Mouse (Mus musculus) thymus, postnatal 4 days (tissue): Measurements from ENCODE around the gene Dock11.

ENCODE experiments used
- DNase-seq: peaks from one replicate; pipeline ENCODE4 v3.0.0; 2021

Gene Dock11

DNA sequence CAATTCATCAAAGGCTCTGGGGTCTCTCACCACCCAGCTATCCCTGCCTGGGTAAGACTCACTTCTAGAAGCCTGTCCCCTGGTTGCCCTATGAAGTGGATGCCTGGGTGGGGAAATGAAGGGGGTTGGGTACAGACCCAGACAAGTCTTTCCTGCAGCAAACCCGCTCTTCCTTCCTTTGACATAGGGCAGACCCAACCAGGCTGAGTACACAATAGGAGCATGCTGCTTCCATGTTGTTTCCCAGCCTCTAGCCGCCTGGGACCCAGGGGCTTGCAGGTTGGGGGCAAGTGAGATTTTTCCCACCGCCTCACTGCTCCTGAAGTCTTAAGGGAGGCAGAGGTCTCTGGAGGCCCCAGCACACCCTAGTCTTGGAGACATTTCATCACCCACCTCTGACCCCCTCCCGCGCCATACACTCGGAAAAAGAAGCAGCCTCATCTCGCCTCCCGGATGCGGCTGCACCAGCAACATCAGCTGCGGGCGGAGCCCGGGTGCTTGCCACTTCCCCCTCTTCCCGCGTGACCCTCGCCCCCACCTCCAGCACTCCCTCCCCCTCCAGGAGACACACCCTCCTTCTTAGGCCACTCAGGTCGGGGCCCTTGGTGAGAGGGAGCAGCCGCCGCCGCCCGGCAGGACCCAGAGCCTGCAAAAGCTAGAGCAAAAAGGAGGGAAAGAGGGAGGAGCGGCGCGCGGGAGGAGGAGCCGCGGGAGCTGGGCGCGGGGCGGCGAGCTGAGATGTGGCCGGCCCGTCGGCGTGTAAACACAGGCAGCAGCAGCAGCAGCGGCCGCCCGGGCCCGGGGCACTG, at the start of gene Dock11:
TSS of gene Dock11 (plus strand) at position 746 of the 809 bp plus-strand sequence.
- peak; percentile 80 for DNase-seq

DNA sequence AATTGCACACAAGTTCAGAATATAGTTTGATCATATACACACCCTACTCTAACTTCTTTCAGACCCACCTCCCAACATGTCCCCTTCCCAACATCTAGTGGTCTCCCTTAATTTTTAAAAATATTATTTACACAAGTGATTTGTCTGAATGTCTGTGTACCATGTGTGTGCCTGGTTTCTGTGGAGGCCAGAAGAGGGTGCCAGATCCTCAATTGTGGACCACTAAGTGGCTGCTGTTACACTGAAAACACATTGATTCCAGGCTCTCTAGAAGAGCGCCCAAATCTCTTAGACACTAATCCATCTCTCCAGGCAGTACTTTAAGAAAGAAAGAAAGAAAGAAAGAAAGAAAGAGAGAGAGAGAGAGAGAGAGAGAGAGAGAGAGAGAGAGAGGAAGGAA, 8.9 kb upstream of the Dock11 start:
- DNase-seq: peak; percentile 48

DNA sequence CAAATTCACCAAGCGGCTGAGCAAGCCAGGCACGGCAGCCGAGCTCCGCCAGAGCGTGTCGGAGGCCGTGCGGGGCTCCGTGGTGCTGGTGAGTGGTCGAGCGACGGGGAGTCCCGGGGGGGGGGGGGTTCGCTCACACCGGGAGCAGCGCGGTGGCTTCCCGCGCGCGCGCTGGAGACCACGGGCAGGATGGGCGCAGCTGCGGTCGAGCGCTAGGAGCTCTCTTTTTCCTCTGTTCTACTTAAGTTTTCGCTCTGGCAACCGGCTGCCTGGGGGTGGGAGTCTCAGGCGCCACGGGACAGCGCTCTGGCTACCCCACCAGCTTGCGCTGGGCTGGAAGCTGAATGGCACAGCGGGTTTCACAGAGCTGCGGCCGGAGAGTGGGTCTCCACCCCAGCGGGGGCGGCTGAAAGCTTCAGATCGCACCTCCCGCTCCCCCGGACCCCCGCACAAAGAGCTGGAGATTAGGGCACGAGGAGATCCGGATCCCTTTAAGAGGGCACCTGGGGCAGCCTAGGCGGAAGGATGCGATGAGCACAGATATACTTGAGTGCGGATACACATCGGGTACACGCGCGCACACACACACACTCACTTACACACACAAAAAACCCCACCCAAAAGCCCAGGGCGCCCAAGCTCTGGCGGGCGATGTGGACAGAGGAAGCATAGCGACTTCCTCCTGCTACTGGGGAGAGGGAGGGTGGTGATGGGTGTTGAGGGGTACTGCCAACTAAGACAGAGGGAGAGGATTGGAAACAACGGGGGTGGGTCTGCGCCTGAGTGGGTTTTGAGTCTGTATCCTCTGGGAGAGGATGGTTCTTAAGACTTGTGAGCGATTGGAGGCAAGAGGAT, 540 bp downstream of the Dock11 start:
- DNase-seq: peak; percentile 60

DNA sequence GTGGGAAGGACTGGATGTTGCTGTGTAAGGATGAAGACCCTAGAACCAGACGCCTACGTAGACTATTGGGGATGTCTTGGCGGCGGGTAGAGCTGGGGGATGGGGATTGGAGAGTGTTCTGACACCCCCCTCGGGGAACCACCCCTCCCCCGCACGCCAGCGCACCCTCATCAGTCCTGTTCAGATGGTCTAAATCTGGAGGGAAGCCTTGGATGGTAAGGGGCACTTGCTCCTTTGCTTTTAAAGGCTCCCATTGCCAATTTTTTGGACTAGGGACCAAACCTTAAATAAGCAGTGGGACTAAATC, 1.1 kb downstream of the Dock11 start:
- DNase-seq: peak; percentile 59

DNA sequence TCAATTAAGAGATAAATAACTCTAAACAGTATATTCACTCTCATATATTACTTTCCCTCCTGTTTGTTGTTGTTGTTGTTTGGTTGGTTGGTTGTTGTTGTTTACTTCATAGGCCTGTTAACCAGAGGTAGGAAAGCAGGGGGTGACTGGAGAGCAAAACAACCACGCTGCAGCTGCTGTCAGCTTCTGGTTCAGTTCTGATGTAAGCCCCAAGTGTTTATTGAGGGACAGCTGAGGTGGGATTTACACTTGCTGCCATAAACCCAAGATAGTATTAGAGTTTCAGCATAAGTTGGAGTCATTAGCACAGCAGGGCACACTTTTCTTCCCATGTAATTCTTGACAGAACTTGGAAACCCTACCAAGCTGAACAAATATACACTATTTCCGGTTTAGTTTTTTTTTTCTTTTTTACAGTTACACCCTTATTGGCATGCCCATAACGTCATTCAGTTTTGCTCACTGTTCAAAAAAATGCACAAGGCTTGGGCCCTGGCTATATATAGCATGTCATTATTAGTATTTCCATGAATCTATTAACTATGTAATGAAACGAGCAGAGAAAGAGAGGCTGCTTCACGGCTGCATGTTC, 3.0 kb downstream of the Dock11 start:
- no peak for DNase-seq

DNA sequence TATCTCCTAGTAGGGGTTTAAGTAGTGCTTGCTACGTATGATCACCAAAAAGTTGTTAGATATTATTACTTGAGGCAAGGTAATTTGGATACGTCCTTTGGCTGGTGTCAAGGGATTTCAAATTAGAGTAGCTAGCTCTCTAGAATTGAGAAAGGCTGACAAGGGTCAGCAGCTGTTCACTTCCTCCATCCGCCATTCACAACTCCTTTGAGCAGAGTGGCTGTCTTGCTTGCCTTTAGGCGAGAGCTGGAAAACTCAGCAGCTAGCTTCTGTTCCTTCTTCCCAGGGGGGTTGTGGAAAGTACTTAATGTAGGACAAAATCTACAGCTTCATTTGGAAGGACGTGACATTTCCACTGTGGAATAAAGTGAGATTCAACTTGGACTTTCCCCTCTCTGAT, 3.7 kb downstream of the Dock11 start:
- no peak for DNase-seq

DNA sequence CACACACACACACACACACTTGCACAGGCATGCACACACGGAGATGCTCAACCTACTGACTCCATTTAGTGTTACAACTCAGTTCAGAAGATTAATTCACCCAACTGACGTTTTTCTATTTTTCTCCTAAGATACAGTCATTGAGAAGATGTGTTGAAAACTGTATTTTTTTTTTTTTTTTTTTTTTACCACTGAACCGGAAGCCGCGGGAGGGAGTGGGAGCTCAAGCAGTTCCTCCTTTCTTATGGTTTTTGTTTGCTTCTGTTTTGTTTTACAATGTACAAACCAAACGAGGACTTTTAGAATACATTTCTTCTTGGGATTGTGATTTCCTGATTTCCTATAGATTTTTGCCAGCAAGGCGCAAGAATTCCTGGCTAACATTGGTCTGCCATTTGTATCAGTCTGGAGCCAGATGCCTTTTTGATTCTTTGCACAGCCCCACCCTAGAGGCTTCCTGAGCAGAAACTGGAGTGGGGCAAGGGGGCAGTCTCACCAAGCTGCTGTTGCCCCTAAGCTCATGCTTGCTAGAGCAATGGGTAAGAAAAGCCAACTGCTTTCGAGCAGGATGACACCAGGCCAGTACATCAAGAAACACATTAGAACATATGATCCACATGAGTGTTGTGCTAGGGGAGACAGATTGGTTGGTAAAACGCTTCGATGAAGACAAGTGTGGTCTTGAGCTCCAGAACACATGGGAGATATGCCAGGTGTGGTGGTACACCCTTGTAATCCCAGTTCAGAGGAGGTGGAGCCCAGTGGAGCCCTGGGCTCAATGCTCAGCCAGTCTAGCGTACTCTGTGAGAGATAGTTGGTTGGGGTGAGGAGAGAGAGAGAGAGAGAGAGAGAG, 9.2 kb downstream of the Dock11 start:
- DNase-seq: peak; percentile 43

DNA sequence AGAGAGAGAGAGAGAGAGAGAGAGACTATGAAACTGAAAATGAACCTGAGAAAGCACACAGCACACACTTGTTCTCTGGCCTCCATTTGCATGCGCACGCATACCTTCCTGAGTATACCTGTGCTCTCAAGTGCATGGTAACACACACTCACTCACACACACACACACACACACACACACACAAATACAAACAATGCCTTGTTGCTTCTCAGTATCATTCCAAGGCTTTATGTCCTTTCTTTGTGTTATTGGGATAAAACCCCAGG, 9.8 kb downstream of the Dock11 start:
- no peak for DNase-seq

DNA sequence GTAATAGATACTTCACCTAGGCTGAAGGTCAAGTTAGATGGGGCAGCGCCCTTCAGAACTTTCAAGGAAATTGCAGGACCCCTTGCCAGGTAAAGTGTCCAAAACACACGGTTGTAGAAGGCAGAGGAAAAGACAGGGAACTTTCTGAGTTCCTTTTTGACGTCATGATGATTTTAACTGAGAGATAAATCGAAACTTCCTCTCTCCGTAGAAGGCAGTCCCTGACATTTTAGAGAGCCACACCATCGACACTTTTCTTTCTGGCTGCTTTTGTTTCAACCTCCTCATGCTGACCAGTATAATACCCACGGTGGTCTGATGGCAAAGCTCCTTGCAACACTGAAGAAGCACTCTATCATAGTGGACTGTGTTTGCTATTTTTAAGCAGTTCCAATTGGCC, 15.7 kb downstream of the Dock11 start:
- DNase-seq: no peak

DNA sequence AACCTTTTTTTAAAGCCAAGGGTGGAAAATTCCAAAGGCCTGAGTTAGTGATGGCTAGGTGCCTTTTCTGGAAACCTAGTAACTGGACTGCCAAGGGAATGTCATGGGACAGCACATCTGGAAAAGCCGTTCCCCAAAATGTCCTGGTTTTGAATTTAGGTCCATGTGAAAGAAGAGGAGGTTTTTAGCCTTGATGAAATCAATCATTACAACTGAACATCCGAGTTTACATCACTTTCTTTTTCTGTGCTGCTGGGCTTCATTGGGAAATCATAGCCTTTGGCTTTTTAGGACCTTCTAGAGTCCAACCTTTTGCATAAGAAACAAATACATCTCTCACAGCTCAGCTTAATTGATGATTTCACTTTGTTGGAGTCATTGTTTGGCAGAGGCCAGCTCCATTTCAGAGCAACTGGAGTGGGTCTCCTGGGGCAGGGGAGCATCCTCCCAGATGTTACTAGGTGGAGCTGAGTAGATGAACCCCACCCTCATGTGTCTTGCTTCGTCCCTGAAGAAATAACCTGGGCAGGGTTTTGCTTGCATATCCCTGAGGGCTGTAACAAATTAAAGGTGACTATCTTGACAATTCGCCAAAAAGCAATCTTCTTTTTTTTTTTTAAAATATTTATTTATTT, 18.2 kb downstream of the Dock11 start:
- DNase-seq: no peak

DNA sequence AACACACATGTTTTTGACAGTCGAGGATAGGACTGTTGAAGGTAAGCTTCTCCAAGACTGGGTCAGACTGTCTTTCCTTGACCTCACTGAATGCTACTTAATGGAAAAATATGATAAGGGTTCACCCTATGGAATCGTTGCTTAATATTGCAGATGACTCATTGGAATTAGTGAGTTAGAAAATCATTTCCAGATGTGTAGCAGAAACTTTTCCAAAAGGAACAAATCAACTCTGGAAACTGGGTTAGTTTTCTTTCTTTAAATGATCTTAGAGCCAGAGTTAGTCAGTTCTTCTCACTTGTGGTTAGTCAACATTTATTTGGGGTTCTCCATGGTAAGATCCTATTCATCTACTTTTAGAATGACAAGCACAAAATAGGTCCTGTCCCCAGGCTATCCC, 30.9 kb downstream of the Dock11 start:
- no peak for DNase-seq

DNA sequence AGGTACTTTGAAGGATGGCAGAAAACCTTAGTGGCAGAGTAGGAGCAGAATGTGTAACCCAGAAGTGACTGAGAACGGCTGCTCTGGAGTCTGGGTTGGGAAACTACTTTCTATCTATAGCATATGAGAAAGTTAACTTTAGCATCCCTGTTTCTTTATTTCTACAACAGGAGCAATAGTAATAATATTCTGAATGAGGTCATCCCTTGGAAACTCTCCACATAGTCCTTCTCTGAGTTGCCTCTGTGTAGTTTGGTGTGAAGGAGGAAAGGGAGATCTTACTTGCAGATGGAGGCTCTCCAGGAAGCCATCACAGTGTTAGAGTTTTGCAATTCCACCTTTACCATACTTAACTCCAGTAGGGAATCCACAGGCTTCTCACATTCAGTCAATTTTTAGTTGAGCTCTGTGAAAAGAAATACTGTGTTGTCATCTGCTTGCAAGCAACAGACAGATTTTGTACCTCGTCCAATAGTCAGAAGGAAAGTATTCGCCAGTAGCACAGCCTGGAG, 31.5 kb downstream of the Dock11 start:
- no peak for DNase-seq

DNA sequence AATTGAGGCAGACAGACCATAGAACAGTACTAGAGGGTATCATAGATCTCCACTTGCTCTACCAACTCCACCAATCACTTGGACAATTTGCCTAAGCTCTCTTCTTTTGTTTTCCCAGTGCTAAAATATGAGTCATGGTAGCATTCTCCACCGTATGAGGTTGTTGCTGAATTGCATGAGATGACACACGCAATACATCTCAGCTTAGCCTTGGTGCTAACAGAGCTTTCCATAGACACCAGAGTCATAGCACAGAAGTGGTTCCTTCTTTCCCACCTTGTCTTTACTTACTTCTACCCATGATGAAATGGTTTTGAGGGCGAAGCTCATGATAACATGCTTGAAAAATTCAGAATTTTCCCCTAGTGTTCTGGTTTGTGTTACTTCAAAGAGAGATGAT, 33.3 kb downstream of the Dock11 start:
- no peak for DNase-seq

DNA sequence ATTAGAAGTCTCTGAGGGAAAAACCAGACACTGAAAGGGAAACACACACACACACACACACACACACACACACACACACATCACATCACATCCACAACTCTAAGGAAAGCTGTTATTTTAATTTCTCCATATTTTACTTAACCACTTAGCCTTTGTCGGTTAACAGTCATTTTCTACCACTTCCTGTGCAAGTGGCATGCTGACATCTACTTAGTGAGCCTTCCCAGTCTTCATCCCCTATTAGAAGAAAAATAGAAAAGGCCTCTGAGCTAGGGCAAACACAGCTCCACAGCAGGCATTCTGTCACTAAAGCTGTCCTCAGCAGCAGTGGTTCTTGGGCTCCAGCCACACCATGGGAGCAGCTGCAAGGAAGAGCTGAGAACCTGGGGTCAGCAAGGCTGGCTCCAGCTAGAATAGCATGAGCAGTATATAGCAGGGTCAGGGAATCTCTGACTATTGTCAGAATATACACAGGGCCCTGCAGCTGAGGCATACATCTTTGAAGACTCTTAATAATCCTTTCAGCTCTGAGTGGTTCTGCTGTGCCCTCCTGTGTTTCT, 36.2 kb downstream of the Dock11 start:
- peak; percentile 16 for DNase-seq

DNA sequence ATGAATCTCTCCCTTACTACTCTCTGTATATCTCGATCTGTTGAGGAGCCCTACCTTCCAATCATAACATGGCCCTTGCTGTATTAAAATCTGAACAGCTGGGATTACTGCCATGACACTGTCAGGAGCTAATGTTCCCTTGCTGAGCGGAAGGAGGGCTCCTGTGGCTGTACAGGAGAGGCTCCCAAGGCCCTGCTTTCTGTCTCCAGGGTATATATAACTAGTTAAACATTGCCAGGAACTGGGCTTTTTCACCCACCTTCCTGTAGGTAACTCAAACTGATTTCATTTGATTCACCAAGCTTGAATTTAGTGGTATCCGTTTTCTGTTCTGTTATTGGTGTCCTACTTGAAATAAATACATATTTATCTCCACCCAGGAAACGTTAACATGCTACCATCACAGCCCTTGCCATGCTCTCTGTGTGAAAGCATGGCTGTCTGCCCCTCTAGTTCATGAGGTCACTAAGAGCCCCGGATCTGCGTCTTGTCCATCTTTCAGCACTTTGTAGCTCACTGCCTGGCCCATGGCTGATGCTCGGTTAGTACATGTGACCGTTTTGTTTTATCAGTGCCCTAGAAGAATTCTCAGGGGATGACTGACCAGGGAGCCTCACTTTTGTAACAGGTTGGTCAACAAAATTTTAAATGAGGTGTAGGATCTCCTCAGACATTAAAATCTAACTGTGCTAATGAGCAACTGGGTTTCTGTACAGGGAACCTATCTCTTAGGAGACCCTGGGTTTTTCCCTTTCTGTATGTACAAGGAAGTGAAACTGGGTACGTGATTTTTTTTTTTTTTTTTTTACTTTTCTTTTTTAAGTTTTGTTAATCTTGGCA, 41.7 kb downstream of the Dock11 start:
- DNase-seq: no peak

DNA sequence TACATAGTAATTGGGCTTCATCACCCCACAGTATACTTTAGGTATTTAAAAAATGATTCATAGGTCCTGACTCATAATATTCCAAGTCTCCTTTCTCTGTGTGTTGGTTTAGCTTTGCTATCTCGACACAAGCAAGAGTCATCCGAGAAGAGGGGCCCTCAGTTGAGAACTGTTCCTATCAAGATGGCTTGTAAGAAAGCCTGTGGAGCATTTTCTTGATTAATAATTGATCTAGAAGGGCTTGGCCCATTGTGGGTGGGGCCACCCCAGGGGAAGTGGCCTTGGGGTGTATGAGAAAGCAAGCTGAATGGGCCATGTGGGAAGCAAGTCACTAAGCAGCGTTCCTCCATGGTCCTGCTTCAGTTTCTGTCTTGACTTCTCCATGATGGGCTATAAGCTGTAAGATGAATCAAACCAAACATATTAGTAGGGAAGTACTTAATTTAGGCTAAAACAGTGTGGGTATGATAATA, 42.3 kb downstream of the Dock11 start:
- DNase-seq: no peak

DNA sequence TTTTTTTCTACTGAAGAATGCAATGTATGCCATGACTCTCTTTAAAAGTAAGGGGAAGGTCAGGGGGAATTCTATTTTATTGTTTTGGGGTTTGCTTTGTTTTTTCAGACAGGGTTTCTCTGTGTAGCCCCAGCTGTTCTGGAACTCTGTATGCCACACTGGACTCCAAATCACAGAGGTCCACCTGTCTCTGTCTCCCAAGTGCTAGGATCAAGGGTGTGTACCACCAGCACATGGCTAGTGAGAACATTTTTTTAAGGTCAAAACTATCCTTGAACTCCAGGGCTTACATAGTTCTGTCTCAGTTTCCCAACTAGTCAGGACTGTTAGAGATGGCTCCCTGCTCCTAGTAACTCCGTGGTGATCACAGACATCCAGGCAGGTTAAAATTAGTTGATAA, 43.3 kb downstream of the Dock11 start:
- no peak for DNase-seq

DNA sequence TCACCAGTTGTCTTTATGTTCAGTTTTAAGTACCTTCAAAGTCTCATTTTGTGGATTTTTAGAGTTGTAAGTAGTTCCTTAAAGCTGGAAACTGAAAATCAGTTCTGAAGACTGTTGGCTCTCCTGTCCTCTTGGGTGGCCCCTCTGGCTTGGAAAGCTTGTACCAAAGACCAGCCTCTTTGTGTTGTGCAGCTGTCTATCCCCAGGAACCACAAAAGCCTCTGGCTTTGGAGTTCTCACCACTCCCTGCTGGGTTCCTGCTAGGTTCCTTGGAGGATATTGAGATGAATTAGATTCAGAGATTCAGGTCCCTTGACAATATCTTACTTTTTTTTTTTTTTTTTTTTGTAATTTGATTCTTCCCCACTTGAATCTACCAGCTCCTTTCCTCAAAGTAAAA, 44.3 kb downstream of the Dock11 start:
- no peak for DNase-seq

DNA sequence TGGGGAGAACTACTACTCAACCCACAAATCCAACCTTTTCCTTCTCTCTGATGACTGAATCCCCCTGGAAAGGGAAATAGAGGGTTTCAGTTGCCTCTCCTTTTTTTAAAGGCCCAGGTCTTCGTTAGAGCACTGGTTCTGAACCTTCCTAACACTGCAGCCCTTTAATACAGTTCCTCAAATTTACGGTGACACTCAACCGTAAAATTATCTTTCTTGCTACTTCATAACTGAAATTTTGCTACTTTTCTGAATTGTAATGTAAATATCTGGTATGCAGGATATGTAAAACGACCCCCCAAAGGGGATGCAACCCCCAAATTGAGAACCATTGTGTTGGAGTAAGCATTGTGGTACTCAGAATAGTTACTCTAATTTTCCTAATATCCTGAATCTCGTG, 49.5 kb downstream of the Dock11 start:
- no peak for DNase-seq

DNA sequence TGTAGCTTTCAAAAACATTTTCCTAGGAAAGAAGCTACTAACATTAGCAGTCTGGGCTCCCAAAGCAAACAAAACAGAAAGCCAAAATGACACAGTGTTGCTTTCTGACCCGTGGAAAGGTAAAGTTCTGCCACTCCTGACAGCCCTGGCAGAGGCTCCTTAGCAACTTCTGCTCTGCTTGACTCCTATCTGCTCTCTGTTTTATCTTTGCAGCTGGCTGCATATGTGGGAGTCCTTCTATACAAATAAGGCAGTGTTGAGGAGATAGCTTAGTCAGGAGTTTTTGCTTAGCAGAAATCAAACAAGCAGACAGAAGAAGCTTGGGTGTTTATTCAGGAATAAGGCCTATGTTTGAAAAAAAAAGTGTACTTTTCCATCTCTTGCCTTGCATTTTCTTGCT, 57.8 kb downstream of the Dock11 start:
- DNase-seq: no peak

DNA sequence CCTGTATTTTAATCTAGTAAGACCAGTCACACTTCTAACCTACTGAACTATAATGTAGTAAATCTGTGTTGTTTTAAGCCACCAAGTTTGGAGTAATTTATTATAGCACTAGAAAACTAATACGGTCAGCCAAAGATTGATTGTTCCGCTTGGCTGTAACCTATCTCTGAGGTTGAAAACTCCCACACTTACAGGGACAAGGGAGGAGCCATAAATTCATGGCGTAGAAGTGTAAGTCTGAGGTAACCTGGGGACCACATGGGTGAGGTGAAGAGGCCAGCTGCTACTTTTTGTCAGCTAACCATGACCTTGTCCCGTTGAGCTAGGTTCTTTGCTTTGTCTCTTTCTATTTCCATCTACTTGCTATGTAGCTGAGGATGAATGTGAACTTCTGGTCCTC, 61.5 kb downstream of the Dock11 start:
- no peak for DNase-seq
